Mouse (Mus musculus) splenic B cell, adult 2 months (primary cell): ENCODE data around the gene Slc26a1.

Source experiments
- DNase-seq: peaks from one replicate; pipeline ENCODE4 v3.0.0-alpha.2; 2011; ENCODE audit warnings: low read depth, low spot score
- H3K27me3 ChIP-seq: 2 replicates; pipeline ENCODE4 v1.6.1; 2012; ENCODE audit warnings: mild to moderate bottlenecking, low read length, moderate library complexity, mixed read lengths; ENCODE audit not compliant: control insufficient read depth, poor library complexity, insufficient read depth, severe bottlenecking
- H3K36me3 ChIP-seq: 2 replicates; pipeline ENCODE4 v1.6.1; 2012; ENCODE audit warnings: mild to moderate bottlenecking, low read length, moderate library complexity, mixed read lengths; ENCODE audit not compliant: control insufficient read depth, poor library complexity, insufficient read depth, severe bottlenecking

Slc26a1 gene

GRCm38 (mm10) chr5:108675251-108675816 lies at the start of gene Slc26a1:
Slc26a1 (minus strand) TSS chr5:108675569.
- no peak for DNase-seq
- H3K27me3 ChIP-seq, result no peaks in the 10 kb centered on the region
- no peaks in the 10 kb centered on the region for H3K36me3 ChIP-seq

- H3K27me3 ChIP-seq, result no peaks in the 10 kb centered on the region
- no peaks in the 10 kb centered on the region for H3K36me3 ChIP-seq
- DNase-seq, result no peak
Measured at GRCm38 (mm10) chr5:108724006-108724405, 48.6 kb upstream of the Slc26a1 start.

DNA sequence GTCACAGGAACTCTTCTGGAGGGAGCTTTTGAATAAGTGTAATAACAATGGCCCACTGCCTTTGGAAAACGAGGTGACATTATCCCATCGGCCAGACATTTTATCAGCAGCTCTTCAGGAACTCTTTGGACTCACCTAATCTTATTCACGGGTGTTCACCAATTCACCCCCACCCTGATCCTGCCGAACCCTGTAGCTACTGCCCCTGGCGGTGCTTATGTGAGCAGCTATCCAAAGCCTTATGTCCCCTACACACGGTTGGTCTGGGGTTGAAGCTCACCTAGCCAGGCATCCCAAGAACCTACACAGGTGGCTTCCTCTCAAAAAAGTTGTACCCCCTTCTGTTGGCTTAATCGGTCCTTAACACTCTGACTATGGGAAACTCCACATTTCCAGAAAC lies 44.4 kb upstream of the Slc26a1 start:
- Histone ChIP-seq H3K27me3 (no peaks in the 10 kb centered on the region), H3K36me3 (no peaks in the 10 kb centered on the region)
- DNase-seq, result no peak

GRCm38 (mm10) chr5:108718051-108718450 lies 42.7 kb upstream of the Slc26a1 start:
- no peak for DNase-seq
- no peaks in the 10 kb centered on the region for H3K36me3 ChIP-seq
- no peaks in the 10 kb centered on the region for H3K27me3 ChIP-seq

- Histone ChIP-seq H3K36me3 (no peaks in the 10 kb centered on the region), H3K27me3 (no peaks in the 10 kb centered on the region)
- no peak for DNase-seq
Measured at GRCm38 (mm10) chr5:108715974-108716373, 40.6 kb upstream of the Slc26a1 start.

- Histone ChIP-seq H3K36me3 (no peaks in the 10 kb centered on the region), H3K27me3 (no peaks in the 10 kb centered on the region)
- DNase-seq, result no peak
Measured at GRCm38 (mm10) chr5:108714149-108714548, 38.8 kb upstream of the Slc26a1 start.

- no peaks in the 10 kb centered on the region for H3K27me3 ChIP-seq
- no peak for DNase-seq
- H3K36me3 ChIP-seq, result no peaks in the 10 kb centered on the region
Measured at GRCm38 (mm10) chr5:108713691-108714090, 38.3 kb upstream of the Slc26a1 start.

DNA sequence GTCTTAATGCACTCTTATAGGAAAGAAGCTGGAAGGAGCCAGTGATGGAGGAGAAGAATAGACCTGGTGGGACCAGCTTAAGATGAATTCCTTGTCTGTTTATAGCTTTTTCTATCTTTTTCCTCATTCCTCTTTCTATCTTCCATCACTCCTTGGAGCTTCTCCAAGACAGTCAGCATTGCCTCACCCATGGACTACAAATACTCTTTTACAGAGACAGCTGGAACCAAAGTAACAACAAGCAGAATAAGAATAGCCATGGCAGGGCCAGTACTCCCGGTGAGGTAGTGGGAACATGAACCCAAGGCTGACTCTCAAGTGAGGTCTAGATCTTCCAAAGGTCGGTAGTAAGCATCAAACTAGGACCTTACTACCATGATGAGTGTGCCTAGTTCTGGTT lies 37.7 kb upstream of the Slc26a1 start:
- no peak for DNase-seq
- Histone ChIP-seq H3K27me3 (no peaks in the 10 kb centered on the region), H3K36me3 (no peaks in the 10 kb centered on the region)

- no peak for DNase-seq
- no peaks in the 10 kb centered on the region for H3K27me3 ChIP-seq
- no peaks in the 10 kb centered on the region for H3K36me3 ChIP-seq
Measured at GRCm38 (mm10) chr5:108711968-108712367, 36.6 kb upstream of the Slc26a1 start.

- DNase-seq, result no peak
- H3K27me3 ChIP-seq, result no peaks in the 10 kb centered on the region
- H3K36me3 ChIP-seq, result no peaks in the 10 kb centered on the region
Measured at GRCm38 (mm10) chr5:108708981-108709731, 33.8 kb upstream of the Slc26a1 start.

GRCm38 (mm10) chr5:108708419-108708818 lies 33.0 kb upstream of the Slc26a1 start:
- H3K27me3 ChIP-seq, result no peaks in the 10 kb centered on the region
- DNase-seq, result no peak

GRCm38 (mm10) chr5:108707758-108708157 lies 32.4 kb upstream of the Slc26a1 start:
- Histone ChIP-seq H3K36me3 (no peaks in the 10 kb centered on the region), H3K27me3 (no peaks in the 10 kb centered on the region)
- DNase-seq, result no peak

More at GRCm38 (mm10) chr5:108708419-108708818, 33.0 kb upstream of the Slc26a1 start:
- H3K36me3 ChIP-seq, result no peaks in the 10 kb centered on the region

- no peaks in the 10 kb centered on the region for H3K36me3 ChIP-seq
- DNase-seq, result no peak
Measured at GRCm38 (mm10) chr5:108703754-108704626, 28.6 kb upstream of the Slc26a1 start.

GRCm38 (mm10) chr5:108701341-108702021 lies 26.1 kb upstream of the Slc26a1 start:
- H3K36me3 ChIP-seq, result no peaks in the 10 kb centered on the region
- no peak for DNase-seq
- no peaks in the 10 kb centered on the region for H3K27me3 ChIP-seq

More at GRCm38 (mm10) chr5:108703754-108704626, 28.6 kb upstream of the Slc26a1 start:
- H3K27me3 ChIP-seq, result no peaks in the 10 kb centered on the region
